ENCODE assay signal across 9 mouse cellular contexts in genomic region chr12:76256114-76256843, GRCm38 (mm10). TPM values are rescaled to one million over a fixed set of nuclear protein-coding genes. Genes with fewer than 3 reads are reported as not detected.
DNase-seq lines count a peak whose midpoint lies in the region; ATAC-seq and TF ChIP-seq lines count a peak whose summit lies in the region.
"Had no signal": no experiment of that assay in that cellular context is flagged by ENCODE, and none has a peak within 500 bp of the region (broad histone marks: within the 10 kb centered on the region; RNA-seq: fewer than 3 reads in every experiment).

No protein-coding gene starts in this region.

- H3K27ac ChIP-seq in CH12.LX (ENCODE audit: insufficient read depth, low read depth), result no peak overlapping the region
- H3K27ac ChIP-seq in bone marrow, adult 2 months (ENCODE audit: control insufficient read depth, insufficient read depth, low read depth, low read length, poor library complexity), result no peak overlapping the region
- H3K27ac ChIP-seq in heart, embryonic 13.5 days (replicated peaks), result 0 out of 2 replicates have a peak overlapping the region, but pooled peaks have one; percentile 75
- H3K27ac ChIP-seq in thymus, adult 2 months (ENCODE audit: control insufficient read depth, insufficient read depth, low read length), result no peak overlapping the region

- peak overlapping the region; percentile 88 to 96 (median 92) for H3K4me3 ChIP-seq in CH12.LX (replicated peaks in 1 of 3; ENCODE audit: low read depth in 2 of 3, low read length in 2 of 3, poor library complexity in 1 of 3)
- H3K4me3 ChIP-seq in bone marrow, adult 2 months (replicated peaks; ENCODE audit: control insufficient read depth, low read depth, low read length), result peak overlapping the region; percentile 58
- peak overlapping the region; percentile 76 for H3K4me3 ChIP-seq in heart, embryonic 13.5 days
- peak overlapping the region; percentile 58 for H3K4me3 ChIP-seq in thymus, adult 2 months (ENCODE audit: control insufficient read depth, insufficient read depth, low read length)

- H3K79me2 ChIP-seq in CH12.LX (replicated peaks; ENCODE audit: control insufficient read depth, extremely low read depth, insufficient read depth, poor library complexity, severe bottlenecking), result peaks cover 52% of the 10 kb centered on the region

- 9% methylated on average over 17 of the region's 17 CpGs for WGBS in bone marrow, adult 2 months
- 8% methylated on average over 17 of the region's 17 CpGs for WGBS in heart, embryonic 13.5 days
- WGBS in thymus, adult 2 months, result 14% methylated on average over 17 of the region's 17 CpGs

- in situ Hi-C loops in CH12.LX (cut with MboI; ENCODE audit: low pct_ligation_motif_present, low pct_unique_long_range_greater_than_20kb, low sequenced_read_pairs), result no loop called here

- peak overlapping the region; percentile 97 for H3K4me2 ChIP-seq in CH12.LX (ENCODE audit: insufficient read depth, low read depth, poor library complexity, severe bottlenecking)
- peak overlapping the region; percentile 97 for H3K4me2 ChIP-seq in heart, embryonic 13.5 days

- peak; percentile 16 for DNase-seq in CH12.LX (ENCODE audit: extremely low read depth)
- DNase-seq in kidney, postnatal 10 days, result peak; percentile 36
- peak; percentile 23 for DNase-seq in thymus, adult 2 months
- DNase-seq in frontal cortex, adult 2 months (ENCODE audit: extremely low spot score in 1 of 2, low spot score in 1 of 2), result no peak
- no peak for DNase-seq in urinary bladder, postnatal 25 days (ENCODE audit: low spot score)

- H3K9me3 ChIP-seq in CH12.LX (replicated peaks; ENCODE audit: low read length), result no peaks in the 10 kb centered on the region
- H3K9me3 ChIP-seq in heart, embryonic 13.5 days, result no peaks in the 10 kb centered on the region

- H3K36me3 ChIP-seq in CH12.LX (replicated peaks in 1 of 2; ENCODE audit: control insufficient read depth in 1 of 2, insufficient read depth in 1 of 2, low read length in 1 of 2), result peaks cover 0 to 11% of the 10 kb centered on the region in 2 experiments
- no peaks in the 10 kb centered on the region for H3K36me3 ChIP-seq in heart, embryonic 13.5 days
- no peaks in the 10 kb centered on the region for H3K36me3 ChIP-seq in thymus, adult 2 months (ENCODE audit: control insufficient read depth, insufficient read depth, low read length)

- dilution Hi-C loops in CH12.LX (cut with MboI; ENCODE audit: extremely low pct_ligation_motif_present, extremely low pct_unique_long_range_greater_than_20kb, low sequenced_read_pairs), result no loop called here

- TF ChIP-seq CTCF in CH12.LX (conservative IDR thresholded peaks at IDR 0.05 in 1 of 2, IDR thresholded peaks at IDR 0.05 in 1 of 2; ENCODE audit: low read depth in 2 of 2, low read length in 2 of 2), result no peak
- TF ChIP-seq CTCF in bone marrow, adult 2 months (IDR thresholded peaks at IDR 0.05; ENCODE audit: control insufficient read depth, insufficient read depth, low read length), result no peak
- TF ChIP-seq CTCF in thymus, adult 2 months (IDR thresholded peaks at IDR 0.05; ENCODE audit: borderline replicate concordance, control insufficient read depth, extremely low read depth, insufficient read depth, low read length, poor library complexity), result no peak

- peaks cover 5 to 30% of the 10 kb centered on the region in 2 experiments; a peak in 3 of 4 replicates for H3K4me1 ChIP-seq in CH12.LX (ENCODE audit: control insufficient read depth in 1 of 2, insufficient read depth in 2 of 2)
- H3K4me1 ChIP-seq in bone marrow, adult 2 months (ENCODE audit: control insufficient read depth, insufficient read depth, low read length), result no peaks in the 10 kb centered on the region; the same call in 1 of the 2 replicates
- peaks cover 23% of the 10 kb centered on the region for H3K4me1 ChIP-seq in heart, embryonic 13.5 days
- H3K4me1 ChIP-seq in thymus, adult 2 months (replicated peaks; ENCODE audit: control insufficient read depth, insufficient read depth, low read length), result peaks cover 11% of the 10 kb centered on the region

- no peak for ATAC-seq in heart, embryonic 13.5 days (ENCODE audit: extremely low read depth, insufficient number of reproducible peaks, low FRiP score, low TSS enrichment)
- 0 out of 2 replicates have a peak, but pooled peaks have one; percentile 15 for ATAC-seq in megakaryocyte-erythroid progenitor cell, adult 5-6 weeks (replicated peaks; ENCODE audit: low FRiP score, low TSS enrichment, poor library complexity, severe bottlenecking)

- H3K27me3 ChIP-seq in CH12.LX (replicated peaks), result no peaks in the 10 kb centered on the region
- no peaks in the 10 kb centered on the region for H3K27me3 ChIP-seq in heart, embryonic 13.5 days (replicated peaks)
- H3K27me3 ChIP-seq in thymus, adult 2 months (ENCODE audit: control insufficient read depth, insufficient read depth, low read length), result no peaks in the 10 kb centered on the region

- TF ChIP-seq POLR2A in CH12.LX (IDR thresholded peaks at IDR 0.05; ENCODE audit: low read depth, low read length), result no peak
- no peak for TF ChIP-seq POLR2A in bone marrow, adult 2 months (IDR thresholded peaks at IDR 0.05; ENCODE audit: borderline replicate concordance, control insufficient read depth, low read depth, low read length)
- no peak for TF ChIP-seq POLR2A in thymus, adult 2 months (IDR thresholded peaks at IDR 0.05; ENCODE audit: control insufficient read depth, extremely low read depth, insufficient read depth, low read length, poor library complexity)

- H3K9ac ChIP-seq in CH12.LX (ENCODE audit: insufficient read depth, low read depth), result peak overlapping the region; percentile 66
- H3K9ac ChIP-seq in heart, embryonic 13.5 days, result peak overlapping the region; percentile 87

- no peak for TF ChIP-seq EP300 in CH12.LX (IDR thresholded peaks at IDR 0.05; ENCODE audit: low read length)

- no peak for TF ChIP-seq RAD21 in CH12.LX (IDR thresholded peaks at IDR 0.05; ENCODE audit: low read depth, low read length)

TF ChIP-seq in CH12.LX, 34 proteins besides CTCF, POLR2A, EP300 and RAD21:
- no peak for TF ChIP-seq MEF2A (IDR thresholded peaks at IDR 0.05; ENCODE audit: borderline replicate concordance, low read depth, low read length)
- no peak for TF ChIP-seq MXI1 (IDR thresholded peaks at IDR 0.05; ENCODE audit: low read depth, low read length)
- no peak for TF ChIP-seq POLR2AphosphoS2 (IDR thresholded peaks at IDR 0.05; ENCODE audit: low read depth, low read length)
- no peak for TF ChIP-seq JUND (conservative IDR thresholded peaks at IDR 0.05; ENCODE audit: low read depth, low read length)
- no peak for TF ChIP-seq USF1 (IDR thresholded peaks at IDR 0.05; ENCODE audit: low read depth, low read length)
- no peak for TF ChIP-seq HCFC1 (IDR thresholded peaks at IDR 0.05; ENCODE audit: low read depth, low read length)
- TF ChIP-seq E2F4 (IDR thresholded peaks at IDR 0.05; ENCODE audit: insufficient replicate concordance, low read depth, low read length), result no peak

RNA-seq across cellular contexts. Expression of gene Mthfd1, which starts 1.2 kb away (rescaled TPM):
- total RNA-seq in CH12.LX (2012; rRNA removed) (110 and 144 TPM in 2 replicates), CH12.LX (2014; rRNA removed) (112 and 126 TPM in 2 replicates)
- polyA plus RNA-seq in CH12.LX (2012; ENCODE audit: insufficient read length, low read depth), result 133 and 140 TPM in 2 replicates
- polyA plus RNA-seq in bone marrow, adult 2 months (2011; ENCODE audit: insufficient read depth, insufficient read length, low replicate concordance, missing spikeins), result 26.1 and 31.5 TPM in 2 replicates
- 40.1 and 41.0 TPM in 2 replicates for polyA plus RNA-seq in heart, embryonic 13.5 days (2015; fragmentation: Nextera tagmentation; extraction: Ambion mirVana)
- 306 and 318 TPM in 2 replicates for total RNA-seq in megakaryocyte-erythroid progenitor cell, adult 5-6 weeks (2014; fragmentation: Nextera tagmentation)
- total RNA-seq in megakaryocyte-erythroid progenitor cell, adult 5-6 weeks (2017), result 467 and 637 TPM in 2 replicates
- polyA plus RNA-seq in thymus, adult 2 months (2012; rRNA removed), result 20.9 and 28.6 TPM in 2 replicates
- 33.9 and 34.3 TPM in 2 replicates for polyA plus RNA-seq in frontal cortex, adult 2 months (2012; rRNA removed)

RNA-seq across cellular contexts. Expression of gene Tex21, which starts 9.7 kb away (rescaled TPM):
- total RNA-seq in CH12.LX (2012; rRNA removed) (0.25 and 0.42 TPM in 2 replicates), CH12.LX (2014; rRNA removed) (0.11 TPM in 1 of 2 replicates, not detected in the other)
- polyA plus RNA-seq in CH12.LX (2012; ENCODE audit: insufficient read length, low read depth), result 0.15 and 0.29 TPM in 2 replicates
- polyA plus RNA-seq in bone marrow, adult 2 months (2011; ENCODE audit: insufficient read depth, insufficient read length, low replicate concordance, missing spikeins), result not detected in 2 replicates
- 0.22 and 0.35 TPM in 2 replicates for polyA plus RNA-seq in heart, embryonic 13.5 days (2015; fragmentation: Nextera tagmentation; extraction: Ambion mirVana)
- total RNA-seq in megakaryocyte-erythroid progenitor cell, adult 5-6 weeks (2014; fragmentation: Nextera tagmentation), result 2.0 TPM in 1 of 2 replicates, not detected in the other
- 1.9 and 2.9 TPM in 2 replicates for total RNA-seq in megakaryocyte-erythroid progenitor cell, adult 5-6 weeks (2017)
- not detected in 2 replicates for polyA plus RNA-seq in thymus, adult 2 months (2012; rRNA removed)
- polyA plus RNA-seq in frontal cortex, adult 2 months (2012; rRNA removed), result not detected in 2 replicates
- total RNA-seq: heart, adult 18-20 months had no signal

Comparison
In these comparisons a context has a peak if more than half of its experiments do, and no peak if none do; other contexts are left out.
1. DNase-seq: peak in CH12.LX (single experiment), kidney, postnatal 10 days (single experiment) and thymus, adult 2 months (single experiment); none in frontal cortex, adult 2 months (0 of 2) and urinary bladder, postnatal 25 days (single experiment).
2. Peak in every context shown above with its lines, with median percentiles within 50 percentile points of each other: H3K4me3 ChIP-seq.